Mouse (Mus musculus): Measurements from ENCODE around the gene Vdac2.
A peak's percentile ranks its signal among the peaks of the same experiment; 100 is the strongest.

The Vdac2 gene

DNA sequence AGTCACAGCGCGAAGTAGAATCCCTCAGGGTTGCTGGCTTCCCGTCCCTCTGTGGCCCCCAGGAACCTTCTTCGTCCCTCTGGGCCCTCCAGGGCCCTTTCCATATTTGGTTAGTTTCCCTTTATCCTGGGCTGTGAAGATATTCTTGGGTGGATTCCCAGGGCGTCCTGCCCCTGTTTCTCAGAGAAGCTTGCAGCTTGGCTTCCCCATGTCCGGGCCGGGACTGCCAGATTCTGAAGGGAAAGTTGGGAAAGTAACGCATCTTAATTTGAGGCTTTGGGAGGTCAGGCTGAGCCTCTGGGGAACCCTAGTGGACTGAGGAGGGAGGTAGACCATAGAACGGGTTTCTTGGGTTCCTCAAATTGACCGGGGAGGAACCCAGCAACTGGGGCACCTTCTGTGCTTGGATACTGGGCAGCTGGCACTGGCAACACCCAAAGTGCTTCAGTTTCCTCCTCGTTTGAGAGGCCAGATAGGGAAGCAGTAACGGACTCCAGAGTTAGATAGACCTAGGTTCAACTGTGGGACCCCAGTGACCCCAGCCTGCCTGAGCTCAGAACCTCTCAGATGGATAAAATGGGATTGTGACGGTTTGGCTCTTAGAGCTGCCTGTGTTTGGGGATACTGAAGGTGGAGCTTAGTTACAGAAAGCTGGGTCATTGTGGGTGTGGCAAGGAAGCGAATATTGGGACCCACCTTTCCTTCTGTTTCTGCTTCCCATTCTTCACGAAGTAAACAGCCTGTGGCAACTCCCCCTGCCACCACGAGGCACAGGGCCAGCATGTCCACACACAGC, 27.2 kb downstream of the Vdac2 start:
- no peak for DNase-seq (ENCODE audit: low spot score in 2 of 2)

DNA sequence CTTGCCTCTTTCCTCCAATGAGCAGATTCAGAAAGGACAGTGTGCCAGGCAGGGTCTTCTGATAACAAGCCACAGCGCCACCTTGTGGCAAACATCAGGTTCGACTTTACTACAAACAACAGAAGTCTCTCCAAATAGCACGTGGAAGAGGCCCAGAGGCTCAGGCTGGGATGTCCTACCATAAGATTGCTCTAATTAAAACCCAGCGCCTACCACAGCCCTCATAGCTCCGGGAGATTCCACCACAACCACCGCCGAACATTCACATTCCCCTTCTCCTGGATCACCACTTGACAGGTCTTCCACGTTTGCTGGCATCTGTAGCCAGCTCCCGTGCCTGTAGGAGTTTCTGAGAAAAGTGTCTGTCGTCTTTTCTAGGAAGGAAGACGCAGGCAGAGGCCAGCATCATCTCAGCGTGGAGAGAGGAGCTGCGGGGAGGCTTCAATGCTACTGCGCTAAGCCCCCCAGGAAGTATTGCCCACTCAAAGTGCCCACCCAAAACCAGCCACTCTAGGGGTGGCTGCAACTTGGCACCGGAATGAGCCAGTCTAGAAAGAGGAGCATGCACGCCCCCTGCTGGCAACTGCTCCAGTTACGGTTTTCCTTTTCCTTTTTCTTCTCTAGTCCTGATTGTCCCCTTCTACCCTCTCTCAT, 28.5 kb downstream of the Vdac2 start:
- DNase-seq (ENCODE audit: low spot score in 2 of 2), result peak; percentile 67

DNA sequence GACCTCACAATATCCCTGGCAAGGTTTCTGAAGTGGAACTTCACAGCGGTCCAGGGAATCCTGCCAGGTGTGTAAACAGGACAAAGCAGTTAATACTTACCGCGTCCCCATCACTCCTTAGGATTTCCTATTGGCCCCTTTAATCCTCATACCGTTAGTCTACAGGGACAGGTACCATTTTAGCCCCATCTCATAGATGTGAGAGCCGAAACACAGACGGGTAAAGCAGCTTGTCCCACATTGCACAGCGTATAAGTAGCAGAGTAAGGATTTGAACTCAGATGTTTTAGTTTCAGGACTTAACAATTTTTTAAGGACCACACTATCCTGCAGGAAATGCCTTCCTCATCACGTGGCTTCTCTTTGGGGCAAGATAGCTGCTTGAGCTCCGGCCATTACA, 29.2 kb downstream of the Vdac2 start:
- DNase-seq (ENCODE audit: low spot score in 2 of 2), result no peak

DNA sequence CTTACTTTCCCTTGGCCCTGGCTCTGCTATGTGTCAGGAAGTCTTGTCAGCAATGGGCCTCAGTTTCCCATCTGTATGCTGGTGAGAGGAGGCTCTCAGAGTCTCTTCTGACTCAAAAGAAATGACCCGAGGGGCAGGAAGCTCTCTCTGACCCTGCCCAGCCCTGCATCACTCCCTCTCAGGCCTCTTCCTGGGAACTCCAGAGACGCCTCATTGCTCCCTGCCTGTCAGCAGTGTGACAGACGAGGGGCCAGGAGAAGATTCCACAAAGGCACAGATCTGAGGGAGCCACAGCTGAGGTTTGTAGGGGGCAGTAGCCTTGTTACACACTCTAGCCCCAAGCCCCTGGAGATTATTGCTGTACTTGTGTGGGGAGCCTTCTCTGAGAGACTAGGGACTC, 30.9 kb downstream of the Vdac2 start:
- DNase-seq (ENCODE audit: low spot score in 2 of 2), result no peak

- DNase-seq (ENCODE audit: low spot score in 2 of 2), result no peak
Observed at GRCm38 (mm10) chr14:21856886-21857285, 31.8 kb downstream of the Vdac2 start.

- no peak for DNase-seq (ENCODE audit: low spot score in 2 of 2)
Observed at GRCm38 (mm10) chr14:21866291-21866690, 41.3 kb downstream of the Vdac2 start.

DNA sequence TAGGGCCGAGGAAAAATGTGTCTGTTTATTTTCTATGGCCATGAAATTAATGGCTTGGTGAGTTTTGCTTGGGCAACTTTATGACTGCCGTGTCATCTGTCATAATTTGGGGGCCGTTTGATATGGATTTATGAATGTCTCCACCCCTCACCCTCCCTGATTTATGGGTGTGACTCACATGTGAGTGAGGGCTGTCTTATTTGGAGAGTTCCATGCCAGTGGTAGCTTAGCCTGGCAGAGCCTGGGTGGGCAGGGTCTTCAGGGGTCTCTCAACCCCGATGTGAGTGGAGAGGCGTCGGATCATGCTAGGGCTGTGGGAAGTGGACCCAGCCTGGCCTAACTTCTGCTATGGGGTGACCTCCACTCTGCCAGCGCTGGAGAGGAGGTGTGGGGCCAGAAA, 41.8 kb downstream of the Vdac2 start:
- no peak for DNase-seq (ENCODE audit: low spot score in 2 of 2)

GRCm38 (mm10) chr14:21890430-21890829, 65.4 kb downstream of the Vdac2 start:
- DNase-seq (ENCODE audit: low spot score in 2 of 2), result no peak

- DNase-seq (ENCODE audit: low spot score in 2 of 2), result no peak
Observed at GRCm38 (mm10) chr14:21891581-21892340, 66.7 kb downstream of the Vdac2 start.

DNA sequence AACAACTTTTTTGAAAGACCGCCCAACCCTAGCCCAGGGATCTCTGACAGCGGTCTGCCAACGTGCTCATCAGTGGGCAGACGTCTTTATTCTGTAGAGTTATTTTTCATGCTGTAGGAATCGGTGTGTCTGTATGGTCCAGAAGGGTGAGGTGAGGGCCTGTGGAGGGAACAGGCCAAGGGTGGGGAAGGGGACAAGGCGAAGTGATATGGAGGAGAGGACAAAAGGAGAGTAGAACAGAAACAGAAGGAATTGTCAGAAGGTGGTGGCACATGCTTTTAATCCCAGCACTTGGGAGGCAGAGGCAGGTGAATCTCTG, 67.3 kb downstream of the Vdac2 start:
- no peak for DNase-seq (ENCODE audit: low spot score in 2 of 2)

Measured in frontal cortex, postnatal 25 days (tissue).